In genomic region chr15:4815711-4816110, GRCm38 (mm10) we compare ENCODE assay signal across 19 mouse cellular contexts.
A peak's percentile ranks its signal among the peaks of the same experiment; 100 is the strongest.
DNase-seq lines count a peak whose midpoint lies in the region; ATAC-seq and TF ChIP-seq lines count a peak whose summit lies in the region.
"Had no signal": no experiment of that assay in that cellular context is flagged by ENCODE, and none has a peak within 500 bp of the region (broad histone marks: within the 10 kb centered on the region; RNA-seq: fewer than 3 reads in every experiment).

No protein-coding gene starts in this region.

- intact Hi-C loops in left cerebral cortex, adult 2 months (cut with DNase I): no loop called here
- intact Hi-C loops in left cerebral cortex, postnatal 4 days (cut with DNase I): no loop called here

- peaks cover 3% of the 10 kb centered on the region; the same call in 1 of the 2 replicates for H3K9me3 ChIP-seq in hindbrain, embryonic 10.5 days
- H3K9me3 ChIP-seq: embryonic facial prominence, embryonic 12.5 days had no signal

- no peak overlapping the region for H3K27ac ChIP-seq in left cerebral cortex, adult 2 months
- no peak overlapping the region for H3K27ac ChIP-seq in hindbrain, embryonic 10.5 days
- H3K27ac ChIP-seq: embryonic facial prominence, embryonic 12.5 days; kidney, postnatal 0 days had no signal

- no peaks in the 10 kb centered on the region for H3K36me3 ChIP-seq in hindbrain, embryonic 10.5 days
- H3K36me3 ChIP-seq: embryonic facial prominence, embryonic 12.5 days had no signal

- 91% methylated on average over 2 of the region's 2 CpGs for WGBS in hindbrain, embryonic 10.5 days

- H3K4me3 ChIP-seq in left cerebral cortex, adult 2 months: no peak overlapping the region
- no peak overlapping the region for H3K4me3 ChIP-seq in hindbrain, embryonic 10.5 days
- H3K4me3 ChIP-seq: embryonic facial prominence, embryonic 12.5 days; erythroblast, embryonic 14.5 days had no signal

- H3K27me3 ChIP-seq in hindbrain, embryonic 10.5 days (ENCODE audit: insufficient read depth, poor library complexity, severe bottlenecking): no peaks in the 10 kb centered on the region
- H3K27me3 ChIP-seq: embryonic facial prominence, embryonic 12.5 days had no signal

- TF ChIP-seq CTCF in left cerebral cortex, adult 2 months (IDR thresholded peaks at IDR 0.05): no peak

- no peaks in the 10 kb centered on the region for H3K4me1 ChIP-seq in hindbrain, embryonic 10.5 days (replicated peaks)
- H3K4me1 ChIP-seq: embryonic facial prominence, embryonic 12.5 days had no signal

- DNase-seq in frontal cortex, postnatal 10 days (ENCODE audit: low spot score in 2 of 2): no peak
- DNase-seq in left cerebral cortex, adult 2 months (ENCODE audit: extremely low spot score in 1 of 2, low spot score in 2 of 2): peak; percentile 10 to 15
- DNase-seq in left cerebral cortex, postnatal 4 days: no peak
- peak; percentile 83 for DNase-seq in cerebellum, adult 11-12 months
- DNase-seq in cerebellum, postnatal 14 days: peak; percentile 70 to 77
- no peak for DNase-seq in gastrocnemius, postnatal 10 days
- no peak for DNase-seq in hindbrain, embryonic 10.5 days (ENCODE audit: low spot score)
- DNase-seq: adrenal gland, postnatal 14 days; kidney, adult 11 months; liver; retina, postnatal 1 day; thymus, adult 2 months had no signal

- 0 out of 2 replicates have a peak, but pooled peaks have one; percentile 59 for ATAC-seq in frontal cortex, adult (ENCODE audit: low TSS enrichment)
- ATAC-seq: CD4-positive, CD25-positive, alpha-beta regulatory T cell, adult 4 months; forebrain, embryonic 14.5 days; lung, postnatal 0 days had no signal

Comparison
In these comparisons a context has a peak if more than half of its experiments do, and no peak if none do; other contexts are left out.
1. DNase-seq: peak in left cerebral cortex, adult 2 months (2 of 2), cerebellum, adult 11-12 months (single experiment) and cerebellum, postnatal 14 days (2 of 2); none in frontal cortex, postnatal 10 days (0 of 2), left cerebral cortex, postnatal 4 days (single experiment), gastrocnemius, postnatal 10 days (single experiment) and hindbrain, embryonic 10.5 days (single experiment).